Mouse (Mus musculus) cortical plate, adult 2 months (tissue): ENCODE measurements around the gene Fam110a.

Experiments used
- CTCF ChIP-seq: fragments of 200-500 bp; IDR thresholded peaks from 2 replicates; pipeline ENCODE4 v1.5.1; 2011; ENCODE audit warnings: mild to moderate bottlenecking, control low read depth, low read length; ENCODE audit not compliant: insufficient read depth; ENCODE audit errors: extremely low read depth
- POLR2A ChIP-seq: fragments of 200-500 bp; IDR thresholded peaks from 2 replicates; pipeline ENCODE4 v1.6.1; 2011; ENCODE audit warnings: mild to moderate bottlenecking, low read length, control low read depth; ENCODE audit not compliant: insufficient read depth; ENCODE audit errors: extremely low read depth

DNA sequence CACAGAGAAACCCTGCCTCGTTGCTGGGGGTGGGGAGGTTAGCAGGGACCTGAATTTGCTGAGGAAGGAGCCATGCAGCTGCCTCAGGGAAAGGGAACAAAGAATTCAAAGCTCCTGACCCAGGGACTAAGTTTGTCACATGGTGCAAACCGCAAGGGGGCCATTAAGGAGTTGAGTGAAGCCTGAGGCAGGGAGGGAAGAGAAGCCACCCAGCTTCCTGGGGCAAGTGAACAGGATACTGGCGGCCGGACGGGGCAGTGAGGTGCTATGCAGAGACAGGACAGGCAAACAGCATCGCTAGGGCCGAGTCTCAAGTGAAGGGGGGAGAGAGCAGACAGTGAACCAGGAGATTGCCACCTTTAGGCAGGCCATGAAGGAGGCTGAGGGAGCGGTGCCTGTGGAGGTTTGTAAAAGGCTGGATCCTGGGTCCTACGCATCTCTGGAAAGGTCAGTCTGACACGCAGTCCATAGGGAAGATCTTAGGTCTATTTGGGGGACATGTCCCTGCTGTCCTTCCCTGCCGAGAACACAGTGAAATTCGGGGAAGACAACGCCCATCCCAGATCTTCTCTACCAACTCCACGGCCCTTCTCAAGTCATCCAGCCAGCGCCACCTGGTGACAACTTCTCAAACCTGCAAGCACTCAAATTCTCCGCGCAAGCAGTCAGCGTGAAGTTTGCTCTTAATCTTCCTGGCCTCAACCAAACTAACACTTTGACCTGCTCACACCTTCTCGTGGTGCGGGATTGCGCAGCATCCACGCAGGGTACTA is 14.5 kb upstream of the Fam110a start:
- TF ChIP-seq POLR2A (no peak), CTCF (peak; percentile 92)
